Mouse (Mus musculus) limb, embryonic 15.5 days (tissue): ENCODE measurements around the gene Parl. TPM values are rescaled to one million over a fixed set of nuclear protein-coding genes. Genes with fewer than 3 reads are reported as not detected.

Experiments
- ATAC-seq: fragments of 200-750 bp; cut with Nextera tagmentation; 2 replicates; pipeline ENCODE4 v1.8.0; 2017; ENCODE audit warnings: low read depth, moderate TSS enrichment; ENCODE audit not compliant: insufficient number of reproducible peaks, low FRiP score, low TSS enrichment
- H3K27ac ChIP-seq: fragments of 300-500 bp; sonication (generic); 2 replicates; pipeline ENCODE4 v1.5.1; 2015; ENCODE audit warnings: moderate library complexity, mild to moderate bottlenecking, inconsistent platforms
- H3K27me3 ChIP-seq: fragments of 300-500 bp; sonication (generic); 2 replicates; pipeline ENCODE4 v1.6.1; 2015; ENCODE audit warnings: inconsistent platforms
- H3K36me3 ChIP-seq: fragments of 300-500 bp; sonication (generic); 2 replicates; pipeline ENCODE4 v1.6.1; 2015; ENCODE audit warnings: inconsistent platforms
- H3K4me1 ChIP-seq: fragments of 300-500 bp; sonication (generic); 2 replicates; pipeline ENCODE4 v1.6.1; 2015; ENCODE audit warnings: inconsistent platforms
- H3K4me2 ChIP-seq: fragments of 300-500 bp; sonication (generic); 2 replicates; pipeline ENCODE4 v1.6.1; 2015; ENCODE audit warnings: mild to moderate bottlenecking, inconsistent platforms
- H3K4me3 ChIP-seq: fragments of 300-500 bp; sonication (generic); 2 replicates; pipeline ENCODE4 v1.5.1; 2015; ENCODE audit warnings: mild to moderate bottlenecking, inconsistent platforms
- H3K9ac ChIP-seq: fragments of 300-500 bp; sonication (generic); 2 replicates; pipeline ENCODE4 v1.6.1; 2015; ENCODE audit warnings: inconsistent platforms
- H3K9me3 ChIP-seq: fragments of 300-500 bp; sonication (generic); 2 replicates; pipeline ENCODE4 v1.6.1; 2016; ENCODE audit warnings: inconsistent platforms
- WGBS: fragments of 180-500 bp; shearing (Covaris S2); methylation state at CpG from one replicate; pipeline ENCODE4 v1.1.7; 2015; 5-methylcytosine and 5-hydroxymethylcytosine counted together
- polyA plus RNA-seq: library from polyadenylated mRNA; unstranded; fragments of >200 nt; fragmentation: Nextera tagmentation; extraction: Ambion mirVana; gene quantifications from 2 replicates; pipeline ENCODE4 v1.2.1, GENCODE M21; 2015

Gene Parl
- polyA plus RNA-seq, 1 experiment from 2014 or later: 88.4 TPM

- Histone ChIP-seq H3K4me1 (no peaks in the 10 kb centered on the region), H3K9ac (no peak overlapping the region), H3K36me3 (peaks cover 64% of the 10 kb centered on the region), H3K9me3 (no peaks in the 10 kb centered on the region), H3K4me3 (no peak overlapping the region), H3K27ac (no peak overlapping the region), H3K27me3 (no peaks in the 10 kb centered on the region), H3K4me2 (no peak overlapping the region)
- no peak for ATAC-seq
- WGBS: 82% methylated on average over 4 of the region's 4 CpGs
These were observed 21.9 kb downstream of the Parl start for GRCm38 (mm10) chr16:20280238-20280637.

DNA sequence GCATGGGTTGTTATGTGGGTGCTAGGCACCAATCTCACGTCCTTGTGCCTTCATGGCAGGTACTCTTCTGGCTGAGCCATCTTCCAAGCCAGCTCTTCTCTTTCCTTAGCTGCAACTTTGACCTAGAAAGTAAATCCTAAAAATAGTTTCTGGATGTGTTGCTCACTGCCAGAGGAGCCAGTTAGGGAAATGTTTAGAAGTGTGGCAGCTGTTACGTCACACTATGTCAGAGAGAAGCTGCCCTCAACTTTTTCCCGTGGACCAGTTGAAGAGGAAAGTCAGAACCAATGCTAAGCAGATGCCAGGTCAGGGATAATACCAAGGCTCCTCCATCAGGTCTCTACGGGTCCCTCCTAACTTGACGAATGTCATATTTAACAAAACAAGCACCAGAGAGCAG is 22.8 kb downstream of the Parl start:
- peaks cover 57% of the 10 kb centered on the region for H3K36me3 ChIP-seq
- 91% methylated on average over 5 of the region's 5 CpGs for WGBS

DNA sequence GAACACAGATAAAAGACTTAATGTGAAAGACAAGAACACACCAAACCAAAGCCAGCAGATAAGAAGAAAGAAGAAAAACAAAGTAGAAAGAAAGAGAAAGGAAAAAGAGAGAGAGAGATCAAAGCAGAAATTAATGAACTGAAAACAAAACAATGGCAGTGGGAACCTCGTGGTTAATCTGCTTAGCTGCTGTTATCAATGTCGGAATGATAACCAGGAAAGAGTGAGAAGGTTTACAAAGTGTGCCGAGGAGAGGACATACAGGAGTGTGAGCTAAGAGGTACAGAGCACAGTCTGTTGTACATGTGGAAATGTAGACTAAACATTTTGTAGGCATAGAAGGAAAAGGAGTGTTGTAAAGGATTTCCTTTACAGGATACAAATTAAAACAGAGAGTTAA is 29.2 kb downstream of the Parl start:
- WGBS: 53% methylated on average over 3 of the region's 3 CpGs
- H3K9me3 ChIP-seq: no peaks in the 10 kb centered on the region
- no peak overlapping the region for H3K9ac ChIP-seq
- H3K27me3 ChIP-seq: no peaks in the 10 kb centered on the region
- ATAC-seq: no peak
- no peak overlapping the region for H3K4me3 ChIP-seq
- no peak overlapping the region for H3K27ac ChIP-seq
- no peaks in the 10 kb centered on the region for H3K4me1 ChIP-seq
- H3K4me2 ChIP-seq: no peak overlapping the region
- peaks cover 2% of the 10 kb centered on the region; the same call in 1 of the 2 replicates for H3K36me3 ChIP-seq

More for the DNA sequence above, 22.8 kb downstream of the Parl start:
- Histone ChIP-seq H3K4me3 (no peak overlapping the region), H3K27me3 (no peaks in the 10 kb centered on the region), H3K9ac (no peak overlapping the region), H3K27ac (no peak overlapping the region), H3K4me2 (no peak overlapping the region), H3K4me1 (no peaks in the 10 kb centered on the region), H3K9me3 (no peaks in the 10 kb centered on the region)
- ATAC-seq: no peak

GRCm38 (mm10) chr16:20271339-20271738 is 30.8 kb downstream of the Parl start:
- no peak overlapping the region for H3K9ac ChIP-seq
- H3K27ac ChIP-seq: no peak overlapping the region
- ATAC-seq: no peak
- H3K4me1 ChIP-seq: no peaks in the 10 kb centered on the region
- no peak overlapping the region for H3K4me3 ChIP-seq
- 84% methylated on average over 4 of the region's 4 CpGs for WGBS
- H3K9me3 ChIP-seq: no peaks in the 10 kb centered on the region
- no peaks in the 10 kb centered on the region for H3K27me3 ChIP-seq
- no peaks in the 10 kb centered on the region for H3K36me3 ChIP-seq
- H3K4me2 ChIP-seq: no peak overlapping the region

GRCm38 (mm10) chr16:20265089-20265488 is 37.1 kb downstream of the Parl start:
- no peak overlapping the region for H3K4me2 ChIP-seq
- ATAC-seq: no peak
- H3K9me3 ChIP-seq: no peaks in the 10 kb centered on the region
- WGBS: 73% methylated on average over 7 of the region's 7 CpGs
- H3K27ac ChIP-seq: no peak overlapping the region
- no peaks in the 10 kb centered on the region for H3K4me1 ChIP-seq
- H3K9ac ChIP-seq: no peak overlapping the region
- no peak overlapping the region for H3K4me3 ChIP-seq
- no peaks in the 10 kb centered on the region for H3K27me3 ChIP-seq
- H3K36me3 ChIP-seq: no peaks in the 10 kb centered on the region

GRCm38 (mm10) chr16:20257926-20258325 is 44.3 kb downstream of the Parl start:
- Histone ChIP-seq H3K9ac (no peak overlapping the region), H3K4me2 (no peak overlapping the region), H3K4me3 (no peak overlapping the region), H3K36me3 (no peaks in the 10 kb centered on the region), H3K9me3 (no peaks in the 10 kb centered on the region), H3K27ac (no peak overlapping the region), H3K4me1 (no peaks in the 10 kb centered on the region), H3K27me3 (no peaks in the 10 kb centered on the region)
- ATAC-seq: no peak
- WGBS: 78% methylated on average over 5 of the region's 5 CpGs

DNA sequence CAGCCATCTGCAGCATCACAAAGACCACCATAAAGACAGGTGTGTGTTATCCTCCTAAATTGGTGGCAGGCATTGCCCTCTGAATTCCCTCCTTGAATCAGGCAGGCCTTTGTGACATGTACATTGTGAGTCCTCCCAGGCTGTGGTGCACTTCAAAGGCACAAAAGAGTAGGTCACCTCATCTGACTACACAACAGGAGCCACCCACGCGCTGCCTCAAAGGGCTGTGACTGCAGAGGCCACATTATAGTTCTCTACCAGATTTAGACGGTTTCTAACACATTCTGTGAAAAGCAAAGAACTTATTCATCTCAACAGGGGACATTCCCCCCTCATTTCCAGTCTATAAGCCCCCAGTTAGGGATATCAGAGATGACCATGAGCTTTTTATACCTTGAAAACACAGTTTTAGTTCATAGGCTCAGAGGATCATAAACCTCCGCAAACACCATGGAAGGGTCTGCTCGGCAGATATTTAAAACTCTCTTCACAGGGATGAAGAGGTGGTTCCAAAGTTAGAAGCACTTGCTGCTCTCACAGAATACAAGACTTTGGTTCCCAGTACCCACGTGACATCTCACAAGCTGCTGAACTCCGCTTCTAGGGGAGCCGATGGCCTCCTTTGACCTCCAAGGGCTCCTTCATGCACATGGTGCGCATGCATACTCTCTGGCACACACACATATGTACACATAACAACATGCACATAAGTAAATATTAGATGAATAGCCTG is 53.6 kb downstream of the Parl start:
- no peaks in the 10 kb centered on the region for H3K9me3 ChIP-seq
- H3K27me3 ChIP-seq: no peaks in the 10 kb centered on the region
- no peak overlapping the region for H3K27ac ChIP-seq
- no peak for ATAC-seq
- H3K36me3 ChIP-seq: no peaks in the 10 kb centered on the region
- no peak overlapping the region for H3K9ac ChIP-seq
- no peak overlapping the region for H3K4me3 ChIP-seq
- 87% methylated on average over 9 of the region's 9 CpGs for WGBS
- no peaks in the 10 kb centered on the region for H3K4me1 ChIP-seq
- H3K4me2 ChIP-seq: no peak overlapping the region

- Histone ChIP-seq H3K4me2 (no peak overlapping the region), H3K36me3 (no peaks in the 10 kb centered on the region), H3K4me3 (no peak overlapping the region), H3K4me1 (no peaks in the 10 kb centered on the region), H3K9me3 (no peaks in the 10 kb centered on the region), H3K27ac (no peak overlapping the region), H3K27me3 (no peaks in the 10 kb centered on the region), H3K9ac (no peak overlapping the region)
- no peak for ATAC-seq
These were observed 55.1 kb downstream of the Parl start for GRCm38 (mm10) chr16:20247103-20247502.

GRCm38 (mm10) chr16:20240468-20241414 is 61.4 kb downstream of the Parl start, which contains the start of gene Map6d1:
Map6d1 (minus strand) TSS chr16:20241358.
- H3K4me1 ChIP-seq: peaks cover 6% of the 10 kb centered on the region; the same call in 1 of the 2 replicates
- ATAC-seq: peak; percentile 55; the same call in 1 of the 2 replicates
- H3K27ac ChIP-seq: no peak within 1 kb of the TSS

DNA sequence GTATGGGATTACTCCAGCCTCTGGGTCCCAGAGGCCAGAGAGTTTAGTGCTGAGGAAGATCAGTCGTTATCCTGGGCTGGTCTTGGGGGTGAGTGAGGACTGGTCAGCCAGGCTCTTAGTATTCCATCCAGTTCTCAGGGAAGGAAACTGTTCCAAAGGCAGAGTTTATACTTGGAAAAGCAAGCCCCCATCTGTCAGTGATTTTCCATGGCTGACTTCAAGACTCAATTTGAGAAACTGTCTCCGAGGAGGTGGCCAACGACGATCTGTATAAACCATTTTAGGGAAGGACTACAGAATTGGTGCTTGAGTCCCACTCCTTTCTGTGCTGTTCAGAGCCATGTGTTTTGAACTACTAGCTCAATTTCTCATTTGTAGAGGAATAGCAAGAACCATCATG is 63.5 kb downstream of the Parl start:
- no peak overlapping the region for H3K4me3 ChIP-seq
- no peaks in the 10 kb centered on the region for H3K9me3 ChIP-seq
- no peak overlapping the region for H3K27ac ChIP-seq
- H3K4me1 ChIP-seq: peaks cover 6% of the 10 kb centered on the region; the same call in 1 of the 2 replicates
- no peak overlapping the region for H3K4me2 ChIP-seq
- no peak for ATAC-seq
- H3K9ac ChIP-seq: no peak overlapping the region
- no peaks in the 10 kb centered on the region for H3K27me3 ChIP-seq
- WGBS: 85% methylated on average over 4 of the region's 4 CpGs
- H3K36me3 ChIP-seq: peaks cover 9% of the 10 kb centered on the region; the same call in 1 of the 2 replicates

More at GRCm38 (mm10) chr16:20240468-20241414, 61.4 kb downstream of the Parl start, which contains the start of gene Map6d1:
- Histone ChIP-seq H3K4me2 (peak within 1 kb of the TSS; percentile 94), H3K4me3 (peak within 1 kb of the TSS; percentile 66), H3K9me3 (no peaks in the 10 kb centered on the region), H3K9ac (peak within 1 kb of the TSS; percentile 53), H3K36me3 (no peaks in the 10 kb centered on the region), H3K27me3 (no peaks in the 10 kb centered on the region)
- WGBS: under 1% methylated on average over 90 of the region's 90 CpGs

- 82% methylated on average over 4 of the region's 4 CpGs for WGBS
- peaks cover 6% of the 10 kb centered on the region; the same call in 1 of the 2 replicates for H3K4me1 ChIP-seq
- no peaks in the 10 kb centered on the region for H3K9me3 ChIP-seq
- no peak overlapping the region for H3K9ac ChIP-seq
- ATAC-seq: no peak
- peaks cover 12% of the 10 kb centered on the region; the same call in 1 of the 2 replicates for H3K36me3 ChIP-seq
- H3K27me3 ChIP-seq: no peaks in the 10 kb centered on the region
- no peak overlapping the region for H3K4me3 ChIP-seq
- H3K4me2 ChIP-seq: no peak overlapping the region
- H3K27ac ChIP-seq: no peak overlapping the region
These were observed 64.8 kb downstream of the Parl start for GRCm38 (mm10) chr16:20237426-20237825.

GRCm38 (mm10) chr16:20234406-20234805 is 67.8 kb downstream of the Parl start:
- H3K27ac ChIP-seq: no peak overlapping the region
- H3K27me3 ChIP-seq: no peaks in the 10 kb centered on the region
- H3K9me3 ChIP-seq: no peaks in the 10 kb centered on the region
- 53% methylated on average over 4 of the region's 4 CpGs for WGBS
- no peaks in the 10 kb centered on the region for H3K4me1 ChIP-seq
- H3K4me2 ChIP-seq: no peak overlapping the region
- H3K36me3 ChIP-seq: peaks cover 39% of the 10 kb centered on the region
- H3K9ac ChIP-seq: no peak overlapping the region
- ATAC-seq: no peak
- H3K4me3 ChIP-seq: no peak overlapping the region
